Mouse (Mus musculus) splenic B cell, adult 2 months (primary cell): ENCODE data around the gene Cdk5.

Experiments used
- DNase-seq: peaks from one replicate; pipeline ENCODE4 v3.0.0-alpha.2; 2011; ENCODE audit warnings: low read depth, low spot score
- H3K27me3 ChIP-seq: 2 replicates; pipeline ENCODE4 v1.6.1; 2012; ENCODE audit warnings: mild to moderate bottlenecking, low read length, moderate library complexity, mixed read lengths; ENCODE audit not compliant: control insufficient read depth, poor library complexity, insufficient read depth, severe bottlenecking
- H3K36me3 ChIP-seq: 2 replicates; pipeline ENCODE4 v1.6.1; 2012; ENCODE audit warnings: mild to moderate bottlenecking, low read length, moderate library complexity, mixed read lengths; ENCODE audit not compliant: control insufficient read depth, poor library complexity, insufficient read depth, severe bottlenecking

Cdk5 gene

DNA sequence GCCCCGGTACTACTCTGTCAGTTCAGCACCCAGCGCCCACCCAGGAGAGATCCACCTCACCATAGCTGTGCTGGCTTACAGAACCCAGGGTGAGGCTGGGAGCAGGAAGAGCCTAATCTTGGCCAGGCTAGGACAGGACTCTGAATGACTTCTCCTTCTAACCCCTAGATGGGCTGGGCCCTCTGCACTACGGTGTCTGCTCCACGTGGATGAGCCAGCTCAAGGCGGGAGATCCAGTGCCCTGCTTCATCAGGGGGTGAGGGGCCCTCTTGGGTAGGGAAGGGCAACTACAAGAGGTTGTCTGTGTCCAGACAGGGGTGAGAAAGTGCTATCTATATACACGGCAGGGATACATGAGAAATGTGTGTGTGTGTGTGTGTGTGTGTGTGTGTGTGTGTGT, 41.8 kb downstream of the Cdk5 start:
- no peak for DNase-seq
- no peaks in the 10 kb centered on the region for H3K36me3 ChIP-seq
- H3K27me3 ChIP-seq, result no peaks in the 10 kb centered on the region

GRCm38 (mm10) chr5:24380499-24380898, 42.8 kb downstream of the Cdk5 start:
- no peaks in the 10 kb centered on the region for H3K27me3 ChIP-seq
- DNase-seq, result no peak
- H3K36me3 ChIP-seq, result no peaks in the 10 kb centered on the region

- Histone ChIP-seq H3K36me3 (no peaks in the 10 kb centered on the region), H3K27me3 (no peaks in the 10 kb centered on the region)
- no peak for DNase-seq
Observed at GRCm38 (mm10) chr5:24379501-24379900, 43.8 kb downstream of the Cdk5 start.

- no peaks in the 10 kb centered on the region for H3K27me3 ChIP-seq
- no peaks in the 10 kb centered on the region for H3K36me3 ChIP-seq
- no peak for DNase-seq
Observed at GRCm38 (mm10) chr5:24378700-24379099, 44.6 kb downstream of the Cdk5 start.

DNA sequence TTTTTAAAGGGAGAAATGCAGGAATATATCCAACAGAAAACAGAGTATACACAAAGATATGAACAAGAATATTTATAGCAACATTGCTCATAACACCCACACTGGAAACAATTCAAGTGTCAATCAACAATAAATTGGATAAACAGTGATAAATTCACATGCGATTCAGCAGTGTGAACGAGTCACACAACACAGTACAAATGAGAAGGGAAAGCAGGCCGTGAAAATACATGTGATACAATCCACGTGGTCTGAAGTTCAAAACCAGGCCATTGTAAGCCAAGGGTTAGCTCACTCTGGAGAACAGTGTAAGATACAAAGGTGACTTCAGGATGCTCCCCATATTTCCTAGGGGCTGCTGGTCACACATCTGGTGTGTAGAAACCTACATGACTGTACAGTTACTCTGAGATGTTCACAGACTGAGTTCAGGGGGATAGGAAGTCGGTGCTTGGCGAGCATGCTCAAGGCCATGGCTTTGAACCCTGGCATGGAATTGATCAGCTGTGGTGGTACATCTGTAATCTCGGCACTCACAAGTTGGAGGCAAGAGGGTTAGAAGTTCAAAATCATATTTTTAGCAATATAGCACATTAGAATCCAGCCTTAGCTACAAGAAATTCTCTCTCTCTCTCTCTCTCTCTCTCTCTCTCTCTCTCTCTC, 48.5 kb downstream of the Cdk5 start:
- no peak for DNase-seq
- no peaks in the 10 kb centered on the region for H3K36me3 ChIP-seq
- H3K27me3 ChIP-seq, result no peaks in the 10 kb centered on the region

- DNase-seq, result no peak
- H3K36me3 ChIP-seq, result no peaks in the 10 kb centered on the region
- no peaks in the 10 kb centered on the region for H3K27me3 ChIP-seq
Observed at GRCm38 (mm10) chr5:24374216-24374615, 49.1 kb downstream of the Cdk5 start.

DNA sequence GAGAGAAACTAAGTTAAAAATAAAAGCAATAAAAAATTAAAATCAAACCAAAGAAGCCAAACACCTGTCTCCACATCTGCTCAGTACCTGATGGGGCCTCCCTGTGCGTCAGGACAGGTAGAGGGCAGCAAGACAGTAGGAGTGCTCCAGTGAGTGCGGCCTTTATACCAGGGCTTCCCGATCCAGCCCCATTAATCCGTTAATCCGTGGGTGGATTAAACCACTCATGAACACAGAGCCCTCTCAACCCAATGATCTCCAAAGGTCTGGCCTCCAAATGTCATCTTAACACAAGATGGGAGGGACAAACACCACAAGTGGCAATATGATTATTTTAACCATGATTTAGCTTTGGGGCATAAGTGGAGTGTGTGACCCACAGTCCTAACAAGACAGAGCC, 49.5 kb downstream of the Cdk5 start:
- no peaks in the 10 kb centered on the region for H3K27me3 ChIP-seq
- no peak for DNase-seq
- no peaks in the 10 kb centered on the region for H3K36me3 ChIP-seq

GRCm38 (mm10) chr5:24369767-24370166, 53.6 kb downstream of the Cdk5 start:
- H3K27me3 ChIP-seq, result no peaks in the 10 kb centered on the region
- H3K36me3 ChIP-seq, result no peaks in the 10 kb centered on the region
- no peak for DNase-seq
